Mouse (Mus musculus) kidney, postnatal 4 days (tissue): Measurements from ENCODE around the gene Ttbk2.

Experiments used
- DNase-seq, 2 experiments: peaks; one replicate each; pipeline ENCODE4 v3.0.0; 2021; ENCODE audit warnings: mixed read lengths in 2 of 2

Ttbk2 gene

DNA sequence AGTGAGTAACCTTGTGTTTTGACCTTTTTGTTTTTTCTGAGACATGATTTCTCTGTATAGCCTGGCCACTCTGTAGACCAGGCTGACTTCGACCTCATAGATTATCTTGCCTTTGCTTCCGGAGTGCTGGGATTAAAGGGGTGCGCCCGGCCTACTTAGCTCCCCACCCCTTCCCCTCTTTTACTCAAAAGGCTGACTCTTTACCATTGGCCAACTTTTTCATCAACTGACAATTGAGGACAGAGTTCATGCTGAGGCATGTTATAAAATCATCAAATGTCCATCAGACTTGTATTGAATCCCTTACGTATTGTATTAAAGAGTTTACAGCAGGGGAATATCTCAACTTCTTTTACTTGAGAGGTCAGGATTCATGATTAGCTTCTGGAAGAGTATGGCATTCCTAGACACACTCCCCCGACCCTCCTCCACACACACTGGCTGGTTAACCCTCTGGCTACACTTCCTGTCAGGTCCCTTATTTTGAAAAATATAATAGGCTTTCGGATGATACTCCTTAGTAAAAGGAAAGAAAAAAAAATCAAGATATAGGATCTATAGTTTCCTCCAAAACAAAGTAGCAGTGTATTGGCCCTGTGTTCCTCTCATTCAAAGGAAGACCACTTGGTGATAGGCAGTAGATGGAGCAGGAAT, 118.4 kb downstream of the Ttbk2 start:
- DNase-seq: peak; percentile 40 to 59

- peak; percentile 96 to 98 for DNase-seq
These were observed 119.1 kb downstream of the Ttbk2 start for GRCm38 (mm10) chr2:120731167-120731862.

GRCm38 (mm10) chr2:120730639-120731166, 119.7 kb downstream of the Ttbk2 start:
- DNase-seq: no peak

DNA sequence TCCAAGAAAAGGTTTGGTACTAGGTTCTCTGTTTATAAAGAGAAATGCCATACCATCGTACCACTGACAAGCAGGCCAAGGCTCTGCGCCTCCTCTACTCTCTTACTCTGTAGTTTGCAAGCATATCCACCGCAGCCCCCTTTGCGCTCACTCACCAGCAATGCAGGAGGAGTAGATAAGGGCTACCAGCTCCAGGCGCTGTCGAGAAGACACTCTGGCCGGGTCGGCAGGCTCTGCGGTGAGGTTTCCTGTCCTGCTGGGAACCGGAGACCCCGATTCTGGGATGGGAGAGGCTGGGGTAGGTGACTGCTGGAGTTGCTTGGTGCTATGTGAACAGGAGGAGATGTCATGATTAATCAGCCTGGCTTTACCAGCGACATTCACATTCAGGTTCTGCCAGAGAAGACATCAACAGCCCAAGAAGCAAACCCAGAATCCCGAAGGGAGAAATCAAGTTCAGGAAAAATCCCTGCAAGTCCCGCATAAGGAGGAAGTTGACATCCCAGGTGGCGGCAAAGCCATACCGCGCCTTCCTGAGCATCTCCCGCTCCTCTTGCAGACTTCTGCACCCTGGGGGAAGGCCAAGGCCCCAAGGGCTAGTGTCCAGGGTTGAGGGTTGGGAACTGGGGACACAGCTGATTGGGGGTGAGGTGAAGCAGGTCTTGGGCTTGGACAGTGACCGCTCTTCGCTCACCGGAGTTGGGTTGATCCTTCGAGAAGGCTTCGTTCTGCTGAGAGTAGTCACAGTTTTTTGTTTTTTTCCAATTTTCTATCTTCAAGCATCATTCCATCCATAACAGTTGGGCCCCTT, 120.4 kb downstream of the Ttbk2 start:
- peak; percentile 30 to 33 for DNase-seq

- DNase-seq: peak in 1 of 2 experiments; percentile 13
These were observed 126.2 kb downstream of the Ttbk2 start for GRCm38 (mm10) chr2:120724176-120724575.

GRCm38 (mm10) chr2:120723621-120724020, 126.8 kb downstream of the Ttbk2 start:
- no peak for DNase-seq

DNA sequence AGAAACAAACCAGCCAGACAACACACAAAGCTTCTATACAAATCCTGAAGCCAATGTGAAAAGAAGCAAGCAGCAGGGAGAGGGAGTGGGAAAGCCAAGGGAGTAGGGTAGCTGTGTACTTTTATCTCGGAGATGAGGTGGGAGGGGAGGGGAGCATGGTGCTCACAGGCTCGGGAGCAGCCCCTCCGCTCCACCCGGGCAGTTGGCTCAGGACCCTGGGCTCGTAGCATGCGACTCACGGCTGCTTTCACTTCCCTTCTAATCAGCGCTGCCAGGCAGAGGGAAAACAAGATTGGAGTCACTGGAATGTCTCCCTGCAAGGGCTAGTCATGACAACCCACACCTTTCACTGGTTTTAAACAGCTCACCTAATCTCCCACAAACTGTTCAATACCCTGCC, 127.9 kb downstream of the Ttbk2 start:
- no peak for DNase-seq

DNA sequence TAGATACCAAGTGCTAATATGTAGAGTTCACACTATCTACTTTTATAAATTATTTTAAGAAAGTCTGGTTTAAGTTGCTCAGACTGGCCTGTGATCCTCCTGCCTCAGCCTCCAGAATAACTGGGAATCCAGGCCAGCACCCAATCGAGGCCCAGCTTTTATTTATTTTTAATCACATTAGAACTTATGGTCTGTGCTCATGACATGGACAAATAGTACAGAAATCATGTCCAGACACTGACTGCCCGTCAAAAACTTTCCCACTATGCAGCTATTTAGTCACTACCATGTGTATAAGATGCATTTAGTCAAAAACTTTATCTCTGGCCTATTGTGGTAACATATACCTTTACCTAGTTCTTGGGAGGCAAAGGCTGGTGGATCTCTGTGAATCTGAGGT, 128.5 kb downstream of the Ttbk2 start:
- DNase-seq: no peak

GRCm38 (mm10) chr2:120720821-120721220, 129.6 kb downstream of the Ttbk2 start:
- DNase-seq: no peak

DNA sequence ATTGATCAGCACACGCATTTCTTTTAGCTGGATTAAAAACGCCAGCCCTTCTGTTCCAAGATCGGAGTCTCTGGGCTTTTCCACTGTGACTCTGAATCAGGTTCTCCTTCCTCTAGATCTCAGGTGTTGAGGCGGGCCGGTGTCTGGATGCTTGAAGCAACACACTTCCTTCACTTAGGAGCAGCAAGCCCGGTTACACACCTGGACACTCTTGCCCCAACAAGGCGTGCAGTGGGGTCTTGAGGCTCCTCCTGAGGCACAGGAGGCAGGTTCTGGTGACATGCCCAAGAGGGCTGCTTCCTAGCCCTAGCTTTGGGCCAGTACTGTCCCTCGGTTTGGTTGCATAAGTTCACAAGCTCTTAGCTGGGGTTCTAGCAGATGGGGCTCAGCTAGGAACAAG, 131.9 kb downstream of the Ttbk2 start:
- no peak for DNase-seq

GRCm38 (mm10) chr2:120713441-120713840, 137.0 kb downstream of the Ttbk2 start:
- no peak for DNase-seq

DNA sequence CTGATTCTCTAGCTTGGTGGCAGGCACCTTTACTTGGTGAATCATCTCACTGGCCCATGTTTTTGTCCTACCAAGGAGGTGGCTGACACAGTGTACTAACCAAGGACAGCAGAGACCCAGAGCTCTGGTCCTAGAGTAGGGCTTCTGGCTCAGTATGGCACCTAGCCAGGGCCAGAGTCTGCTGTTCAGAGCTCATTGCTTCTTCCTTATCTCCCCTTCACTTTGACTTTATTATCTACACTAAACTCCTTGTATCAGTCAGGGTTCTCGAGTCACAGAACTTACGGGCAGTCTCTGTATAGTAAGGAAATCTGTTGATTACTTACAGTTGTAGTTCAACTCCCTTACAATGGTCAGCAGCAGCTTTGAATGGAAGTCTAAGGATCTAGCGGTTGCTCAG, 139.5 kb downstream of the Ttbk2 start:
- no peak for DNase-seq

GRCm38 (mm10) chr2:120710154-120710553, 140.2 kb downstream of the Ttbk2 start:
- no peak for DNase-seq

- no peak for DNase-seq
These were observed 143.4 kb downstream of the Ttbk2 start for GRCm38 (mm10) chr2:120707041-120707440.

- no peak for DNase-seq
These were observed 147.7 kb downstream of the Ttbk2 start for GRCm38 (mm10) chr2:120702675-120703074.

DNA sequence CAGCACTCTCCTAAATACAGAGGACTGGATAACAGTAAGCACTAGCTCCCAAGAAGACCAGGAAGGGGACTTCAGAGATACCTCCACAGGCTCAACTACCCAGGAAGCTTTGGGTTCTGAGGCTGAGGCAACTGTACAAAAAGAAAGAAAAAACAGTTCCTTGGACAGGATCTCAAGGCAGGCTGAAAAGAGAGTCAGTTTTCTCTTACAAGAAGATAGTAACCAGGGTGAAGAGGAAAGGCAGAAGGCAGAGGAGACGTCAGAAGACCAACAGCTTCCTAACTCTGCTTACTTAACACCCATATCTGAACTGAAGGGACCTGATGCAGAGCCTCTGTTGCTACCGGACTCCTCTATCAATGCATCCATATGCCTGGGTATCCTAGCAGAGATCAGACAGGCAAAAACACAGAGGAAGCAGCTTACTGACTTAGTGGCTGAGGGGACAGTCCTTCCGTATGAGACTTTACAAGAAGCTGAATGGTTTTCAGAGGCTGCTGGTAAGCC, 150.0 kb downstream of the Ttbk2 start:
- DNase-seq: no peak

DNA sequence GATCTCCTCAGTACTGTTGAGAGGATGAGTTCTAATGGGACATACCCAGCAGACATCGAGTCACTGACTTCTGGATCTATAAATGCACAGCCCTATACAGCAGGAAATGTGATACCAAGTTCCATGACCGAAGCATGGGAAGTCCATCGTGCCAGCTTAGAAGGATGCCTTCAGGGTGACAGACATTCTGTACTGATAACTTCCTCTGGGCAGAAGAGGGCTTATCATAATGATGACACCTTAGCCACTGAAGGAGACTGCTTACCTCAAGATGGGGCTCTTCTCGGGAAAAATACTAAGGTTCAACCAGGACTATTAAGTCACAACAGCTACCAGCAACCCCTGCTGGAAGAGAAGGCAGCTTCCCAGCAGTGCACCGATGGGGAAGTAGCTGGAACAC, 152.6 kb downstream of the Ttbk2 start:
- DNase-seq: no peak
